In genomic region chr11:61642106-61642505, GRCm38 (mm10) we compare ENCODE assay signal across 23 mouse cellular contexts. TPM values are rescaled to one million over a fixed set of nuclear protein-coding genes. Genes with fewer than 3 reads are reported as not detected.
"Had no signal": no experiment of that assay in that cellular context is flagged by ENCODE, and none has a peak within 500 bp of the region (broad histone marks: within the 10 kb centered on the region; RNA-seq: fewer than 3 reads in every experiment).

No protein-coding gene starts in this region.

- H3K4me1 ChIP-seq: kidney, embryonic 15.5 days; limb, embryonic 10.5 days; liver, embryonic 12.5 days; liver, embryonic 15.5 days; midbrain, embryonic 10.5 days; midbrain, embryonic 13.5 days; neural tube, embryonic 12.5 days; neural tube, embryonic 15.5 days had no signal

- H3K27ac ChIP-seq: kidney, embryonic 15.5 days; limb, embryonic 10.5 days; limb, embryonic 13.5 days; liver, embryonic 12.5 days; liver, embryonic 15.5 days; lung, embryonic 15.5 days; midbrain, embryonic 10.5 days; midbrain, embryonic 13.5 days; neural tube, embryonic 12.5 days; neural tube, embryonic 15.5 days; stomach, embryonic 15.5 days had no signal

- H3K36me3 ChIP-seq: kidney, embryonic 15.5 days; limb, embryonic 10.5 days; limb, embryonic 13.5 days; liver, embryonic 12.5 days; liver, embryonic 15.5 days; lung, embryonic 15.5 days; midbrain, embryonic 10.5 days; midbrain, embryonic 13.5 days; neural tube, embryonic 12.5 days; neural tube, embryonic 15.5 days; stomach, embryonic 15.5 days had no signal

- H3K27me3 ChIP-seq: kidney, embryonic 15.5 days; limb, embryonic 13.5 days; lung, embryonic 15.5 days; midbrain, embryonic 13.5 days; neural tube, embryonic 12.5 days; neural tube, embryonic 15.5 days; stomach, embryonic 15.5 days had no signal

- ATAC-seq: liver, embryonic 12.5 days; midbrain, embryonic 13.5 days had no signal

- H3K9me3 ChIP-seq: kidney, embryonic 15.5 days; limb, embryonic 10.5 days; limb, embryonic 13.5 days; liver, embryonic 12.5 days; liver, embryonic 15.5 days; lung, embryonic 15.5 days; midbrain, embryonic 10.5 days; midbrain, embryonic 13.5 days; neural tube, embryonic 12.5 days; neural tube, embryonic 15.5 days; stomach, embryonic 15.5 days had no signal

- H3K4me2 ChIP-seq: kidney, embryonic 15.5 days; limb, embryonic 13.5 days; liver, embryonic 12.5 days; liver, embryonic 15.5 days; lung, embryonic 15.5 days; midbrain, embryonic 13.5 days; neural tube, embryonic 12.5 days; neural tube, embryonic 15.5 days; stomach, embryonic 15.5 days had no signal

- H3K9ac ChIP-seq: kidney, embryonic 15.5 days; limb, embryonic 13.5 days; liver, embryonic 12.5 days; liver, embryonic 15.5 days; lung, embryonic 15.5 days; midbrain, embryonic 13.5 days; neural tube, embryonic 12.5 days; neural tube, embryonic 15.5 days; stomach, embryonic 15.5 days had no signal

- DNase-seq: kidney, postnatal 10 days; kidney, postnatal 4 days; liver; lung, adult 18-20 months; lung, postnatal 10 days; lung, postnatal 36 days; retina, postnatal 1 day; right cerebral cortex, postnatal 25 days; spleen, adult 18-20 months; thymus, postnatal 25 days had no signal

- H3K4me3 ChIP-seq: kidney, embryonic 15.5 days; limb, embryonic 10.5 days; limb, embryonic 13.5 days; liver, embryonic 12.5 days; liver, embryonic 15.5 days; lung, embryonic 15.5 days; megakaryocyte, embryonic 14.5 days; midbrain, embryonic 10.5 days; midbrain, embryonic 13.5 days; neural tube, embryonic 12.5 days; neural tube, embryonic 15.5 days; stomach, embryonic 15.5 days had no signal

RNA-seq across cellular contexts. Expression of gene Fam83g, which starts 41.8 kb away (rescaled TPM):
- total RNA-seq: left cerebral cortex, postnatal 25 days had no signal
